Mouse (Mus musculus) NIH3T3 (cell line): Measurements from ENCODE around the gene 4930556J24Rik.
A peak's percentile ranks its signal among the peaks of the same experiment; 100 is the strongest.
"Not testable (repeated sequence)": the region's sequence is repeated elsewhere in the genome, so short reads cannot be mapped to it uniquely, and the experiment has no call there.

Experiments used
- DNase-seq: peaks from one replicate; pipeline ENCODE4 v3.0.0-alpha.2; 2012; ENCODE audit warnings: low read depth

4930556J24Rik gene

GRCm38 (mm10) chr11:3976678-3977077 lies at the start of gene 4930556J24Rik:
Gene 4930556J24Rik, minus strand, starts transcription at chr11:3976778.
- DNase-seq: no peak

- DNase-seq: no peak
These were observed 46.7 kb upstream of the 4930556J24Rik start for GRCm38 (mm10) chr11:4023321-4023720.

GRCm38 (mm10) chr11:4022111-4022510 lies 45.5 kb upstream of the 4930556J24Rik start:
- DNase-seq: not testable (repeated sequence)

DNA sequence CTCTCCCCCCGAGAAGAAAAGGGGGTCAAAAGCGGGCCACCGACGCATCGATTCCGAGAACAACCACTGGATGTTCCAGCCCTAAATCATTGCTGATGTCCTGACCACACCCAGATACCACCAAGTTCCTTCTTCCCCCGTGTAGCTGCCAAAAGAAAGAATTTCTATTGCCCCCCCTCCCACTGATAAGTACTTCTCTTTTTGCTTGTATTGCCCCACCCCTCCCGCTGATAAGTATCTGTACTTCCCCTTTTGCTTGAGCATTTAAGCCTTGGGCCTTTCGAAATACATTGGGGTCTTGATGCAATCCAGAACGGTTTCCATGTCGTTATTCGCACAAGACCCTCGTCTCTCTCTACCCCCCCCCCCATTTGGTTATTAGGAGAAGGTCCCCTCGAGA lies 39.2 kb upstream of the 4930556J24Rik start:
- DNase-seq: not testable (repeated sequence)

DNA sequence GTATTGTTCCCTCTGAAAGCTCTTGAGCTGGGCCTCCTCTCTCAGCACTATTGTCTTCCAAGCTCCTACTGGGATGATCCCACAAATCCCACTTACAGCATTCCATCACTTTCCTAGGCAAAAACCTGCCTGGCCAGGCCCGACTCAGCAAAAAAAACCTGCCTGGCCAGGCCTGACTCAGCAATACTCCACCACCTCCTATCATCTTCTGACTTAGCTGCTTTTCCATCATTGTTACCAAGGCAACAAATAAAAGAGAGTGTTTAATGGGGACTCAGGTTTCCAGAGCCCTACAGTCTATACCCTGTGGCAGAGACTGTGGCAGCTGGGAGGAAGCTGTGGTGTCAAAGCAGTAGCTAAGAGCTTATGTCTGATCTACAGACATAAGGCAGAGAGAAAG lies 36.0 kb upstream of the 4930556J24Rik start:
- DNase-seq: no peak

- no peak for DNase-seq
These were observed 29.9 kb upstream of the 4930556J24Rik start for GRCm38 (mm10) chr11:4006462-4006861.

DNA sequence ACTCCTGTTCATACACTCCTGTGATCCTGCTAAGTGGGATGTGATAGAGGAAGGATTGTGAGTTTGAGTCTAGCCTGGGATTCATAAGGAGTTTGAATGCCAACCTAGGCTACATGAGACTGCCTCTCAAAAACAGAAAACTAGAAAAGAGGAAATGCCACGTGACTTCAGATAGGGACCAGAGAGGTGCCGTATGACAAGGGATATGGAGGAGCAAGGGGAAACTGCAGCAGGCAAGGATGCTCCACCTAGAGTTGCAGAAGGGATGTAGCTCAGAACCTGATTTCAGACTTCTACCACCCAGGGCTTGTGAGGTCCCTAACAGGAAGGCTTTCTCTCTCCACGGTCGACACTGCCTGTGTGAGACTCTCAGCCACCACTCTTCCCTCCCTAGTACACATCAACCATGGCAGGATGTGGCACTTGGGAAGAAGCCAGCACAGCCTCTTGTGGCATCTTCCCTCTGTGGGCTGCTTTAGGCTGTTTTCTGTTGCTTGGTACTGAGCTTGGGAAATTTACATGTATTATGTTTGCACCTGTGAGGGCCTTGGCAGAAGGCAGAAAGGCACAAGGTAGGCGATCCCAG lies 28.7 kb upstream of the 4930556J24Rik start:
- no peak for DNase-seq

GRCm38 (mm10) chr11:4001603-4002002 lies 25.0 kb upstream of the 4930556J24Rik start:
- peak; percentile 84 for DNase-seq

- DNase-seq: no peak
These were observed 23.0 kb upstream of the 4930556J24Rik start for GRCm38 (mm10) chr11:3999547-3999946.

- DNase-seq: no peak
These were observed 21.6 kb upstream of the 4930556J24Rik start for GRCm38 (mm10) chr11:3997978-3998720.

GRCm38 (mm10) chr11:3996840-3997239 lies 20.3 kb upstream of the 4930556J24Rik start:
- no peak for DNase-seq

DNA sequence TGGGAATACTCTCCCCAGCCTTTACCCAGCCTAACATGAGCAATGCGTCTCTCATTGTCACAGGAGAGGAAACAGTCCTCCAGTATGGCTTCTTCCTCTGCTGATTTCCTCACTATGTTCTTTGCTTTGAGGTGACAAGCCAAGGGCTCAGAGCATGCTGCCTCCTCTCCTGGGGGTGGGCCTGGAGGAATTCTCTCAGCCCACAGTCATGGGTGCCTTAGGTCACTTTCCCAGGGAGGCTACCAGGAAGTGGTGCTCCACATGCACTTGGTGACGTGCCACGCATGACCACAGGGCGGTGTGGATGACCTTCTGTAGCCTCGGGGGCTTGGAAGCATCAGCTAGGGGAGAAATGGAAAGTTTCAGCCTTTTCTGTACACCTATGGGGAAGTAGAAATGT lies 18.9 kb upstream of the 4930556J24Rik start:
- no peak for DNase-seq

- DNase-seq: no peak
These were observed 17.3 kb upstream of the 4930556J24Rik start for GRCm38 (mm10) chr11:3993914-3994313.

DNA sequence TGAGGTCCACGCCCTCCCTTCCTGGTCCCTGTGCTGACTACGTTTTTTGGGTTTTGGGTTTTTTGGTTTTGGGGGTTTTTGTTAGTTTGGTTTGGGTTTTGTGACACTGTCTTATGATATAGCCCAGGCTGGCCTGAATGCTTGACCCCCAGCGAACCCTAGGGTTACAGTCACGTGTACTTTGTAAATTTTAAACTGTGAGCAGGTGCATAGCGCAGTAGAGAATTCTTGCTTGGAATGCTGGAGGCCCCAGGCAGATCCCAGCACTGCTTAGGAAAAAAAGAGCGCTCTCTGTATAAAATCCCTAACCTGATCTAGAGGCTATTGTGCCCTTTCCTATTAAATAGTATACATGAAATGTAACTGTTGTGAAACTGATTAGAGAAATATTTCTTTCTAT lies 16.6 kb upstream of the 4930556J24Rik start:
- no peak for DNase-seq

- DNase-seq: no peak
These were observed 13.2 kb upstream of the 4930556J24Rik start for GRCm38 (mm10) chr11:3989748-3990147.

DNA sequence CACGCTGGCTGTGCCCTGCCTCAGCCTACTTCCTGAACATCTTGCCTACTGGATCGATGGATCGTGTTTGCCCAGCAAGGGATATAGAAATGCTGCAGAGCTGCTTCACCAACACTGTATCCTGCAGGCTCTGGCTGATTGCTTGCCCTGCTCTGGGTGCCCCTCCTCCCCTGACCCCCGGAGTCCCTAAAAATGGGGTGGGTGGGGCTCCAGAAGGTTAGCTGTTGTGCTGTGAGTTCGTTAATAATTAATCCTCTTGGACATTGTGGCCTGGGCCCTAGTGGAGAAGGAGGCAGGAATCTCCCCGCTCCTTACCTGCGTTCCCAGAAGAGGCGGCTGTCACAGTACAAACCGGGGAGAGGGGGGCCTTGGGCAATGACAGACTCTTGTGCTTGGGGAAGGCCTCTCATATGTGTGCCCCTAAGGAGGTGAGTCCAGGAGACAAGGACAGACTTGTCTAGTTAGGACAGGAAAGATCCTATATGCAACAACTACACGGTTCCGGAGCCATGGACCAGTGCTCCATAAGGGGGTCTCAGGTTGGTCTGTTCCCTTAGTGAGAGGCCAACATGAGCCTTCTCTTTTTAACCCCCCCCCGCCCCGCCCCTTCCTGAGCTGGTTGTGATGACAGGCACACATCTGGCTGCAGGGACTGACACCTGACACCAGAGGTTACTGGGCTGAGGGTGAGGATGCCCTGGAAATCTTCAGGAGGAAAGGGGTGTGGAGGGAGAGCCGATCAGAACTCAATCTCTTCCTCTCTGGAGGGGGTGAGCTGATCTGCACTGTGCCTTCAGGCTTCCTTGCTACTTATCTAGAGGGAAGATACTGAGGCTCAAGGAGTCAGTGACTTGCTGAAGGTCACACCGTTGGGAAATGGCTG lies 7.5 kb upstream of the 4930556J24Rik start:
- DNase-seq: no peak

DNA sequence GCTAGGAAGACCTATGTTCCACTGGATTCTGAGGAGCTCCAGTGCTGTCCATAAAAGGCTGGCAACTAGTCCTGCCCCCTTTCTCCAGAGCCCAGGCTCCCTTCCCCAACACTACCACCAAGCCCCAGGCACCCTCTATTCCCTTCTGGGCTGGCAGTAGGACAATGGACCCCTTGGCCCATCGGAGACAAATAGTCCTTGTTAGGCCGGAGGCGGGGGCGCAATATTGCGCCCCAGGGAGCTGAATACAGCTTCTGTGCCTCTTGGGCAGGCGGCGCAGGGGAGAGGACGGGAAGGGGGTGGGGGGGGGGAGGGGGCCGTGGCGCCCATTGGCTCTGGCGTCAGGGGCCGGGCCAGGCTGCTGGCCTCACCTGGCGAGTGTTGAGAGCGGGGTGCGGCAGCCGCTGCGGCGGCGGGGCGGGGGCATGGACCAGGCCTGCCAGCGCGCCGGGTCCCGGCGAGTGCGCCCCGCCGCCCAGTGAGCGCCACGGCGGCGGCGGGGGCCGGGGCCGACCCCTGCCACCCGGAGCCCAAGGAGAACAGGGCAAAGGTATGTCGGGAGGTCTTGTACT lies 6.8 kb upstream of the 4930556J24Rik start, which contains the start of gene Gal3st1:
TSS of gene Gal3st1 (plus strand) at position 346 of the 572 bp plus-strand sequence.
- no peak for DNase-seq

DNA sequence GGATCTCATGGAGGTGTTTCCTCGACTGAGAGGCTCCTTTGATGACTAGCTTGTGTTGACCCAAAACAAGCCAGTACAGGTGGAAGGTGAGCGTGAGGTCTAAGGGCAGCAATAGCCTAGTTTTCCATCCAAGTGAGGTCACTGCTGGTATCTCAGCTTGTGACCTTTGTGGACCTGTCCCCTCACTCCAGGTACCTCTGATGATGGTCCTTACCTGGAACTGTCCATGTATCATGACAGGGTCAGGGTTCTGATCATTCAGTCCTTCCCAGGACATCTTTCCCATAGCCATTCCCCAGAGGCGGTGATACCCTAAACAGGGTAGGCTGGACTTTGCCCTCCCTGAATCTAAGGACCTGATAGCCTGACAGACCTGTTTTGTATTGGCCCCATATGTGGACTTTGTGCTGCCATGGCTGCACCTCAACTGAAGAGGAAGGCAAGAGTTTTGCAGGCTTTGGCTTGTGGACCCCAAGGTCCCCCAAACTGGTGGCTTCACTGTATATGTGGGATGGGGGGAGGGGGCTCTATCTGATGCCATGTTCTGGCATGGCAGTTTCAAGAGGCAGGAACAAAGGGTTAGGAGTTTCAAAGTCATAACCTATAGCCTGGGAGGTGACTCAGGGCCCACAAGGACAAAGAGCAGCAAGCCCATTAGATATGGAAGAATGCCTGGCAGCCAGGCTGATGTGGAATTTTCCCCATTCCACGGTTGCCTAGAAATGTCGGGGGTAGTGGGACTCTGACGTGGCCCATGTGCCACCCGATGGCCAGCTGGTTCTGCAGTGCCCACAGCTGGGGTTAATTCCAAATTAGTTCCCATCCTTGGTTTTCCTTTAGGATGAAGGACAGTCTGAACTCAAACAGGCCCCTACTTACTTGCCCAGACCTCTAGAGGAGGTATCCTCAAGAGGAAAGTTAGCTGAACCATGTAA lies 6.0 kb upstream of the 4930556J24Rik start:
- no peak for DNase-seq

- DNase-seq: no peak
These were observed 5.0 kb upstream of the 4930556J24Rik start for GRCm38 (mm10) chr11:3981536-3981935.

GRCm38 (mm10) chr11:3978421-3978820 lies 1.8 kb upstream of the 4930556J24Rik start:
- no peak for DNase-seq

- DNase-seq: no peak
These were observed 2.3 kb downstream of the 4930556J24Rik start for GRCm38 (mm10) chr11:3974311-3974710.
